Comparison of ENCODE assay signal across 10 mouse cellular contexts in the genomic region with DNA sequence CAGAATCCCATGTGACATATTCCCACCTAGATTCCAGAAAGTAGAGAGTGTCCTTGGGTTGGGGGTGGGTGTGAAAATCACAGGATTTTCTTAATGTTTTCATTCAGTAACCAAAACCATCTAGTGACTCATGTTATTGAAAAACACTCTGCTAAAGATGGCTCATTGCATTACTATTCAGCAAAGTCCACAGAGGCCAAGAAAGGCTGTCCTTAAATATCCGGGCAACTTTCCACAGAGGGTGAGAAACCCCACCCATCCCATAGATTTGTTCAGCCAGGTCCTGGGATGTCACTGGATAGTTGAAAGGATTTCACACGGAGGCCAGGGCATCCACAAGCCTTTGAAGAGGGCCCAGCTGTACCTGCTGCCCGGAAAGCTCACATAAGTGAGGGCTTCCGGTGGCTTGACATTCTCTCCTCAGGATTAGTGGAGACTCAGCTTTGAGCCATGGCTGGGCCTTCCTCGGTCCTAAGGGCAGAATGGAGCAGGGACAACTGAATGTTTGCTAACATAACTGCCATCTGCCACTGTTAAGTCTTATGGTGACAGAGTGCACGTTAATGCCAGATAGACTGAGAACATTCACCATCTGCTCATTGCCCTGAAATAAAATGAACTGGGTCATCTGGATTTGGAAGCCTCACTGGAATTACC.
DNase-seq lines count a peak whose midpoint lies in the region; ATAC-seq and TF ChIP-seq lines count a peak whose summit lies in the region.
"Had no signal": no experiment of that assay in that cellular context is flagged by ENCODE, and none has a peak within 500 bp of the region (broad histone marks: within the 10 kb centered on the region; RNA-seq: fewer than 3 reads in every experiment).

No protein-coding gene starts in this region.

- no peaks in the 10 kb centered on the region for H3K4me1 ChIP-seq in midbrain, postnatal 0 days (ENCODE audit: insufficient read depth, low read length)
- H3K4me1 ChIP-seq in midbrain, embryonic 15.5 days = no peaks in the 10 kb centered on the region

- no peak overlapping the region for H3K4me2 ChIP-seq in midbrain, postnatal 0 days (ENCODE audit: low read depth, low read length, poor library complexity, severe bottlenecking)
- no peak overlapping the region for H3K4me2 ChIP-seq in midbrain, embryonic 15.5 days
- H3K4me2 ChIP-seq: liver, embryonic 11.5 days had no signal

- DNase-seq in adrenal gland, adult 2 months = peak; percentile 18
- no peak for DNase-seq in adrenal gland, postnatal 4 days (ENCODE audit: low spot score in 2 of 2)
- peak; percentile 38 for DNase-seq in midbrain, postnatal 0 days (ENCODE audit: low spot score)
- DNase-seq in gastrocnemius, postnatal 25 days = peak; percentile 59
- DNase-seq in retina, postnatal 7 days (ENCODE audit: low read depth, low spot score) = peak; percentile 50
- no peak for DNase-seq in spleen, adult 12 weeks (ENCODE audit: low spot score)
- DNase-seq: kidney, postnatal 36 days had no signal

- no peaks in the 10 kb centered on the region for H3K9me3 ChIP-seq in midbrain, postnatal 0 days (ENCODE audit: low read length)
- H3K9me3 ChIP-seq in midbrain, embryonic 15.5 days = no peaks in the 10 kb centered on the region

- H3K9ac ChIP-seq in midbrain, postnatal 0 days (replicated peaks; ENCODE audit: low read length, poor library complexity, severe bottlenecking) = no peak overlapping the region
- no peak overlapping the region for H3K9ac ChIP-seq in midbrain, embryonic 15.5 days

- no peak overlapping the region for H3K4me3 ChIP-seq in midbrain, postnatal 0 days (ENCODE audit: low read depth, low read length)
- H3K4me3 ChIP-seq in midbrain, embryonic 15.5 days = no peak overlapping the region

- no peak for TF ChIP-seq CTCF in midbrain, postnatal 0 days (IDR thresholded peaks at IDR 0.05)

- no peaks in the 10 kb centered on the region for H3K36me3 ChIP-seq in midbrain, postnatal 0 days (ENCODE audit: insufficient read depth, low read length)
- H3K36me3 ChIP-seq in midbrain, embryonic 15.5 days (replicated peaks) = no peaks in the 10 kb centered on the region

- ATAC-seq in midbrain, postnatal 0 days (ENCODE audit: low FRiP score) = no peak
- ATAC-seq in midbrain, embryonic 15.5 days (replicated peaks) = no peak
- ATAC-seq in monocyte, adult 5-6 weeks (replicated peaks; ENCODE audit: insufficient number of reproducible peaks, low FRiP score, low TSS enrichment, poor library complexity, severe bottlenecking) = no peak

- no peak overlapping the region for H3K27ac ChIP-seq in midbrain, postnatal 0 days (ENCODE audit: low read depth, low read length)
- no peak overlapping the region for H3K27ac ChIP-seq in midbrain, embryonic 15.5 days

- WGBS in midbrain, postnatal 0 days = 61% methylated on average over 6 of the region's 6 CpGs
- 63% methylated on average over 6 of the region's 6 CpGs for WGBS in midbrain, embryonic 15.5 days

- no peaks in the 10 kb centered on the region for H3K27me3 ChIP-seq in midbrain, postnatal 0 days (ENCODE audit: insufficient read depth, low read length)
- H3K27me3 ChIP-seq in midbrain, embryonic 15.5 days (replicated peaks) = no peaks in the 10 kb centered on the region

Comparison
In these comparisons a context has a peak if more than half of its experiments do, and no peak if none do; other contexts are left out.
1. DNase-seq: peak in adrenal gland, adult 2 months (single experiment), midbrain, postnatal 0 days (single experiment), gastrocnemius, postnatal 25 days (single experiment) and retina, postnatal 7 days (single experiment); none in adrenal gland, postnatal 4 days (0 of 2) and spleen, adult 12 weeks (single experiment).